Mouse (Mus musculus) MEL (cell line): ENCODE results near the gene Lyrm7. TPM values are rescaled to one million over a fixed set of nuclear protein-coding genes. Genes with fewer than 3 reads are reported as not detected.

Experiments used
- DNase-seq: peaks from one replicate; pipeline ENCODE4 v3.0.0; 2011; ENCODE audit warnings: low read depth, low spot score
- H3K27ac ChIP-seq: 2 replicates; pipeline ENCODE4 v1.5.1; 2012; ENCODE audit warnings: low read depth, mild to moderate bottlenecking, control low read depth, low read length, moderate library complexity; ENCODE audit not compliant: control insufficient read depth
- H3K27me3 ChIP-seq, 2 experiments: fragments of 150-350 bp in 1 of 2; sonication (generic) in 1 of 2; 2 replicates each; pipeline ENCODE4 v1.6.1; 2012; ENCODE audit warnings: low read length in 2 of 2, mild to moderate bottlenecking in 2 of 2, improper control_type of control experiment in 1 of 2, moderate library complexity in 1 of 2; ENCODE audit not compliant: insufficient read depth in 2 of 2, control insufficient read depth in 1 of 2
- H3K36me3 ChIP-seq, 2 experiments: 2 replicates each; pipeline ENCODE4 v1.6.1; 2012 to 2014; ENCODE audit warnings: low read length in 2 of 2, improper control_type of control experiment in 1 of 2, inconsistent platforms in 1 of 2, mild to moderate bottlenecking in 1 of 2; ENCODE audit not compliant: insufficient read depth in 2 of 2, control insufficient read depth in 1 of 2
- H3K4me1 ChIP-seq, 2 experiments: fragments of 150-350 bp in 1 of 2; sonication (generic) in 1 of 2; 2 replicates each; pipeline ENCODE4 v1.6.1; 2012; ENCODE audit warnings: low read length in 2 of 2, improper control_type of control experiment in 1 of 2, mild to moderate bottlenecking in 1 of 2; ENCODE audit not compliant: insufficient read depth in 2 of 2, control insufficient read depth in 1 of 2
- H3K4me3 ChIP-seq, 2 experiments: fragments of 150-350 bp in 1 of 2; sonication (generic) in 1 of 2; 2 replicates each; pipeline ENCODE4 v1.5.1; 2012; ENCODE audit warnings: low read depth in 2 of 2, low read length in 2 of 2, mild to moderate bottlenecking in 2 of 2, moderate library complexity in 2 of 2, control low read depth in 1 of 2, improper control_type of control experiment in 1 of 2; ENCODE audit not compliant: control insufficient read depth in 1 of 2, insufficient read depth in 1 of 2
- H3K79me2 ChIP-seq: 2 replicates; pipeline ENCODE4 v1.6.1; 2012; ENCODE audit warnings: mild to moderate bottlenecking, low read length, moderate library complexity; ENCODE audit not compliant: control insufficient read depth, poor library complexity, insufficient read depth
- H3K9ac ChIP-seq: 2 replicates; pipeline ENCODE4 v1.6.1; 2012; ENCODE audit warnings: low read depth, mild to moderate bottlenecking, control low read depth, low read length, moderate library complexity; ENCODE audit not compliant: control insufficient read depth, poor library complexity, severe bottlenecking
- H3K9me3 ChIP-seq: fragments of 150-350 bp; sonication (generic); replicated peaks from 2 replicates; pipeline ENCODE4 v1.6.1; 2012; ENCODE audit warnings: mild to moderate bottlenecking, low read length, improper control_type of control experiment, moderate library complexity; ENCODE audit not compliant: insufficient read depth
- CHD1 ChIP-seq: IDR thresholded peaks from 2 replicates; pipeline ENCODE4 v1.6.1; 2012; ENCODE audit warnings: low read depth, mild to moderate bottlenecking, inconsistent platforms, low read length, improper control_type of control experiment
- CTCF ChIP-seq, 3 experiments: IDR thresholded peaks in 2 of 3; conservative IDR thresholded peaks in 1 of 3; 2 replicates each; pipeline ENCODE4 v1.5.1; 2011 to 2012; ENCODE audit warnings: low read length in 3 of 3, low read depth in 2 of 3, mild to moderate bottlenecking in 2 of 3, improper control_type of control experiment in 1 of 3, inconsistent platforms in 1 of 3, mixed read lengths in 1 of 3, moderate library complexity in 1 of 3; ENCODE audit not compliant: control insufficient read depth in 1 of 3, insufficient read depth in 1 of 3, poor library complexity in 1 of 3, severe bottlenecking in 1 of 3
- EP300 ChIP-seq, 2 experiments: IDR thresholded peaks; 2 replicates each; pipeline ENCODE4 v1.6.1; 2011; ENCODE audit warnings: improper control_type of control experiment in 2 of 2, low read length in 2 of 2, low read depth in 1 of 2, mild to moderate bottlenecking in 1 of 2
- ETS1 ChIP-seq: IDR thresholded peaks from 2 replicates; pipeline ENCODE4 v1.6.1; 2012; ENCODE audit warnings: low read depth, mild to moderate bottlenecking, inconsistent platforms, low read length, improper control_type of control experiment, moderate library complexity
- GABPA ChIP-seq: IDR thresholded peaks from 2 replicates; pipeline ENCODE4 v1.6.1; 2012; ENCODE audit warnings: low read depth, mild to moderate bottlenecking, inconsistent platforms, low read length, improper control_type of control experiment, moderate library complexity
- KAT2A ChIP-seq: conservative IDR thresholded peaks from 2 replicates; pipeline ENCODE4 v1.6.1; 2012; ENCODE audit warnings: low read depth, low read length, improper control_type of control experiment, inconsistent platforms
- MAX ChIP-seq: IDR thresholded peaks from 2 replicates; pipeline ENCODE4 v1.6.1; 2011; ENCODE audit warnings: low read length, improper control_type of control experiment
- MEF2A ChIP-seq: IDR thresholded peaks from 2 replicates; pipeline ENCODE4 v1.6.1; 2014; ENCODE audit warnings: low read depth, mild to moderate bottlenecking, inconsistent platforms, low read length, improper control_type of control experiment; ENCODE audit not compliant: poor library complexity, insufficient replicate concordance, severe bottlenecking; ENCODE audit errors: extremely low read depth
- MYC ChIP-seq: IDR thresholded peaks from 2 replicates; pipeline ENCODE4 v1.6.1; 2011; ENCODE audit warnings: low read depth, mild to moderate bottlenecking, low read length, improper control_type of control experiment, moderate library complexity
- NRF1 ChIP-seq: IDR thresholded peaks from 2 replicates; pipeline ENCODE4 v1.6.1; 2014; ENCODE audit warnings: low read depth, mild to moderate bottlenecking, inconsistent platforms, low read length, improper control_type of control experiment, moderate library complexity; ENCODE audit not compliant: poor library complexity, insufficient read depth, severe bottlenecking
- RCOR1 ChIP-seq: IDR thresholded peaks from 2 replicates; pipeline ENCODE4 v1.6.1; 2012; ENCODE audit warnings: low read depth, mild to moderate bottlenecking, inconsistent platforms, low read length, improper control_type of control experiment
- SIN3A ChIP-seq: IDR thresholded peaks from 2 replicates; pipeline ENCODE4 v1.6.1; 2012; ENCODE audit warnings: low read length, improper control_type of control experiment, inconsistent platforms
- SMC3 ChIP-seq: IDR thresholded peaks from 2 replicates; pipeline ENCODE4 v1.6.1; 2011; ENCODE audit warnings: low read depth, low read length, improper control_type of control experiment
- TBP ChIP-seq: IDR thresholded peaks from 2 replicates; pipeline ENCODE4 v1.8.0; 2011; ENCODE audit warnings: low read depth, low read length, improper control_type of control experiment
- USF1 ChIP-seq: IDR thresholded peaks from 2 replicates; pipeline ENCODE4 v1.6.1; 2014; ENCODE audit warnings: low read depth, mild to moderate bottlenecking, inconsistent platforms, low read length, improper control_type of control experiment, moderate library complexity
- polyA plus RNA-seq, 2 experiments: library from polyadenylated mRNA; stranded (reverse) in 1 of 2; unstranded in 1 of 2; fragments of >175 nt in 1 of 2; fragments of >200 nt in 1 of 2; gene quantifications; 2 replicates each; pipeline versions ENCODE4 v1.2.1 to v1.2.4; 2012; ENCODE audit warnings: low replicate concordance in 2 of 2, low read depth in 1 of 2; ENCODE audit not compliant: insufficient read length in 2 of 2, insufficient read depth in 1 of 2, missing spikeins in 1 of 2
- total RNA-seq: library from RNA; depleted of rRNA; stranded (reverse); fragments of 300-350 nt; gene quantifications from 2 replicates; pipeline ENCODE4 v1.2.3, GENCODE M21; 2012

Lyrm7 gene
- total and polyA plus RNA-seq, 3 experiments, result 12.3 to 188 (median 20.9) TPM

DNA sequence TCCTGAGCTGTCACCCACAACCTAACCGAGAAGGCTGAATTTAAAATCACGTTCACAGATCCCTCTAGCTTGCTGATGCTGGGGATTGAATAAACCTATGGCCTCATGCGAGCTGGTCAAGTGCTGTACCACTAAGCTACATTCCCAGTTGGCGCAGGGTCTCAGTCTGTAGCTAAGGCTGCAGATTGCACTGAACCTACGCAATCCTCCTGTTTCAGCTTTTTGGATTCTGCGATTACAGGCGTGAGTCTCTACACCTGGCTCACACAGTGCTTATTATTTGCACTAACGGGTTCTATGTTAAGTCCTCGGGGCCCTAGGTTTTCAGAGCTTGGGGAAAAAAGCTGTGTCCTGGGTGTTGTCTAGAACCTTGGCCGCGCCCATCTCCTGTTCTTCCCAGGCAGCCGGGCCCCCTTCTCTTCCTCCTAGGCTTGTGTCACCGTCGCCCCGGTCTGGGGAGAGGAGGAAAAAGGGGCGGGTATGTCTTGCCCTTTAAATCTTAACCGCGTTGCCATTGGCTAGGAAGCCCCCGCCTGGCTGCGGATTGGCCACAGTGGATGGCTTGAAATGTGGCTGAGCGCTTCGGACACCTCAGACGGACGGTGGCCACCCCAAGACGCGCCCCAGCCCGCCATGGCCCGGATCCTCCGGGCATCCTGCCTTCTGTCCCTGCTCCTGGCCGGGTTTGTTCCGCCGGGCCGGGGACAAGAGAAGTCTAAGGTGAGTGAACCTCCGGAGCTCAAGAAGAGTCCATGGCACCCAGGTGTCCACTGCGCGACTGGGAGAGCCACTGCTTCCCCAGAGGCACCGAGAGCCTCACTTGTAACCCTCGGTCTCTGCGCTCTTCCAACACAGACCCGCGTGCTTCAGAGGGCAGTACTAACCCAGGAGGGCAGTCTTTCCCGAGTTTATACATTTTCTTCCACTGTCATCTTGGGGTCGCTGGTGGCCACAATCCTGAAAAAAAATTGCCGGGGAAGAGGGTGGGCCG is 41.9 kb upstream of the Lyrm7 start, which contains the start of gene Gpx3:
TSS of gene Gpx3 (plus strand) at position 121 of the 991 bp plus-strand sequence.
- H3K9ac ChIP-seq, result no peak within 1 kb of the TSS
- H3K27me3 ChIP-seq, result peaks cover 0 to 4% of the 10 kb centered on the region in 2 experiments; a peak in 1 of 4 replicates
- H3K79me2 ChIP-seq, result no peaks in the 10 kb centered on the region
- H3K27ac ChIP-seq, result no peak within 1 kb of the TSS
- TF ChIP-seq TBP (no peak), MAX (no peak), MYC (no peak), USF1 (no peak), RCOR1 (no peak), MEF2A (no peak), SIN3A (no peak), KAT2A (no peak), CTCF (IDR thresholded peaks at IDR 0.05 in 2 of 3, conservative IDR thresholded peaks at IDR 0.05 in 1 of 3; ENCODE audit: control insufficient read depth in 1 of 3, insufficient read depth in 1 of 3, low read depth in 2 of 3, low read length in 3 of 3, poor library complexity in 1 of 3, severe bottlenecking in 1 of 3) (no peak), CHD1 (no peak), NRF1 (no peak), GABPA (no peak)
- no peaks in the 10 kb centered on the region for H3K9me3 ChIP-seq
- no peak within 1 kb of the TSS for H3K4me3 ChIP-seq
- H3K4me1 ChIP-seq, result peaks cover 2 to 7% of the 10 kb centered on the region in 2 experiments; a peak in 3 of 4 replicates
- H3K36me3 ChIP-seq, result peaks cover 0 to 5% of the 10 kb centered on the region in 2 experiments; a peak in 1 of 4 replicates
- no peak for DNase-seq

DNA sequence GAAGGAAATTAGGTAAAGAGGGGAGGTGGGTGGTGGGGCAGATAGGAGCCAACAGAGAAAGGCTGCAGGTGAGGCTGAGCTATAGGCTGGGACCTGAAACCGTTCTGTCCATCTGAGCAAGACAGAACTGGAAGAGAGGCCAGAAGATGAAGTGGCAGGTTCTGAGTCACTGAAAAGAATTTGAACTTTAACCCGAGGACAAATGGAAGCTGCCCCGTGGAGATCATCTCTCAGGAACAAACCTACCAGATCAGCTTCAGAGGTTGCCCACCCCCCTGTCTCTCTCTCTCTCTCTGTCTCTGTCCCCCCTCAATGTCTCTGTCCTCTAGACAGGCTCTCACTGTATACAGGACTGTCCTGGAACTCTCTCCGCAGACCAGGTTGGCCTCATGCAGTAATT is 38.9 kb upstream of the Lyrm7 start:
- Histone ChIP-seq H3K4me3 (no peak overlapping the region), H3K9me3 (no peaks in the 10 kb centered on the region), H3K4me1 (peaks cover 2 to 7% of the 10 kb centered on the region in 2 experiments; a peak in 3 of 4 replicates), H3K9ac (no peak overlapping the region), H3K36me3 (peaks cover 0 to 5% of the 10 kb centered on the region in 2 experiments; a peak in 1 of 4 replicates), H3K79me2 (no peaks in the 10 kb centered on the region), H3K27ac (no peak overlapping the region), H3K27me3 (peaks cover 0 to 4% of the 10 kb centered on the region in 2 experiments; a peak in 1 of 4 replicates)
- DNase-seq, result no peak
- TF ChIP-seq GABPA (no peak), EP300 (IDR thresholded peaks at IDR 0.05; ENCODE audit: low read depth in 1 of 2, low read length in 2 of 2) (no peak), KAT2A (no peak), SMC3 (no peak), CHD1 (no peak), ETS1 (no peak)
- TF ChIP-seq, all 39 proteins: peak for 0
